ENCODE assay signal across 8 mouse cellular contexts in the genomic region with DNA sequence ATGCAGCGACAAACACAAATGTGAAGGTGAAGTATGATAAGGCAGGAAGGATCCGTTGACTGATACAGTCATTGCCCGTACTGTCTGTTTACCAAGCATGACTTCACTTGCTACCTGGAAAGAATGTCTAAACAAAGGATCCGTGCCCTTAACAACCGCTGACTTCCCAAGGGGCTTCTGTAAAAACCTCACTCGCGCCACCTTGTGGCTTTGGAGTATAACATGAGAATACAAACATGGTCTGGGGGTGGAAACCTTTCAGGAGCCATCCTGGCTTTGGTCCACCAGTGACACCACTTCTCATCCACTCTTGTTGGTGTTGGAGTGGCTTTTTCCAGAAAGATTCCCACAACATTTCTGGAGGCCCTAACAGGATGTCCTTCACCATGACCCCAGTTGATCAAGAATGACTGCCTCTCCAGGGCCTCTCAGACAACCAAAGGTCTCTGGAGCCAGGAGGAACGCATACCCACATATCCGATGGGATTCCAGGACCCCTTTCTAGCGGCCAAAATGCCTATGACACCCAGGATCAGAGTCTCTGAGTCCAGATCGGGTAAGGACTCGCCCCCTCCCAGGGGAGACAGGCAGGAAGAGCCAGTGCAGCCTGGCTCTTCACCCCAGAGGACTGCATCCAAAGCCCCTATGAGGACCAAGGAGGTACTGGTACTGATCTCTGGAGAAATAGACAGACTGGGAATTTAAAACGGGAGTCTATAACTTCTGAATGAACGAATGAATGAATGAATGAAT. TPM values are rescaled to one million over a fixed set of nuclear protein-coding genes. Genes with fewer than 3 reads are reported as not detected.
DNase-seq lines count a peak whose midpoint lies in the region; ATAC-seq and TF ChIP-seq lines count a peak whose summit lies in the region.

No protein-coding gene starts in this region.

- peak; percentile 47 for DNase-seq in G1E (ENCODE audit: low spot score)
- peak; percentile 88 for DNase-seq in brain, embryonic 14.5 days (ENCODE audit: low read depth)
- peak; percentile 82 to 83 for DNase-seq in heart, postnatal 36 days
- DNase-seq in layer of hippocampus, postnatal 10 days (ENCODE audit: low spot score in 2 of 2), result peak; percentile 78 to 85
- peak; percentile 69 to 80 for DNase-seq in lung, postnatal 4 days
- peak; percentile 90 for DNase-seq in retina, postnatal 1 day
- peak; percentile 44 to 76 for DNase-seq in urinary bladder, postnatal 4 days (ENCODE audit: low spot score in 2 of 2)

- no peaks in the 10 kb centered on the region for H3K9me3 ChIP-seq in G1E (replicated peaks)
- H3K9me3 ChIP-seq in forebrain, embryonic 15.5 days, result no peaks in the 10 kb centered on the region

- peaks cover 11% of the 10 kb centered on the region for H3K27me3 ChIP-seq in G1E (ENCODE audit: insufficient read depth, low read length)
- H3K27me3 ChIP-seq in forebrain, embryonic 15.5 days, result no peaks in the 10 kb centered on the region

- no peak for TF ChIP-seq POLR2A in brain, embryonic 14.5 days (IDR thresholded peaks at IDR 0.05; ENCODE audit: borderline replicate concordance, extremely low read depth, insufficient read depth, insufficient read length, poor library complexity, severe bottlenecking)

- no peak for ATAC-seq in G1E (ENCODE audit: extremely low read depth, insufficient number of reproducible peaks, low FRiP score, poor library complexity, severe bottlenecking)
- peak; percentile 51 for ATAC-seq in forebrain, embryonic 15.5 days (replicated peaks)

- H3K4me3 ChIP-seq in G1E (ENCODE audit: low read depth, low read length), result no peak overlapping the region; the same call in 1 of the 2 replicates
- no peak overlapping the region for H3K4me3 ChIP-seq in forebrain, embryonic 15.5 days

- peak; percentile 30; the same call in 1 of the 2 replicates for TF ChIP-seq CTCF in G1E (IDR thresholded peaks at IDR 0.05; ENCODE audit: low read depth, low read length)
- TF ChIP-seq CTCF in brain, embryonic 14.5 days (IDR thresholded peaks at IDR 0.05; ENCODE audit: borderline replicate concordance, extremely low read depth, insufficient read depth, insufficient read length), result peak; percentile 76

- 31% methylated on average over 14 of the region's 14 CpGs for WGBS in forebrain, embryonic 15.5 days

- H3K9ac ChIP-seq in forebrain, embryonic 15.5 days (replicated peaks), result no peak overlapping the region; the same call in 1 of the 2 replicates

- intact Hi-C loops in heart, postnatal 36 days (cut with DNase I), result loop anchor here (1.0 to 2.0 kb wide), 2 partner anchors 30 to 100 kb away; no protein-coding TSS in a partner anchor

- peaks cover 13% of the 10 kb centered on the region for H3K4me1 ChIP-seq in G1E (ENCODE audit: insufficient read depth, low read depth, low read length)
- peaks cover 7% of the 10 kb centered on the region; the same call in 1 of the 2 replicates for H3K4me1 ChIP-seq in forebrain, embryonic 15.5 days

- peak overlapping the region; percentile 24; the same call in 1 of the 2 replicates for H3K4me2 ChIP-seq in forebrain, embryonic 15.5 days (replicated peaks)

- no peak overlapping the region for H3K27ac ChIP-seq in forebrain, embryonic 15.5 days (replicated peaks)

- no peaks in the 10 kb centered on the region for H3K36me3 ChIP-seq in G1E (replicated peaks)
- no peaks in the 10 kb centered on the region for H3K36me3 ChIP-seq in forebrain, embryonic 15.5 days

RNA-seq across cellular contexts. Expression of gene Ceacam9, which starts 7.0 kb away (rescaled TPM):
- not detected in 2 replicates for total RNA-seq in G1E (2014; fragmentation: Nextera tagmentation)
- 0.06 and 0.49 TPM in 2 replicates for total RNA-seq in G1E (2017)
- polyA plus RNA-seq in G1E (2012), result not detected in 2 replicates
- 0.48 TPM in 1 of 2 replicates, not detected in the other for polyA plus RNA-seq in brain, embryonic 14.5 days (2012; rRNA removed)
- 0.13 and 0.18 TPM in 2 replicates for polyA plus RNA-seq in forebrain, embryonic 15.5 days (2015; fragmentation: Nextera tagmentation; extraction: Ambion mirVana)
- total RNA-seq in heart, postnatal 36 days (2021), result not detected
- not detected for total RNA-seq in layer of hippocampus, postnatal 10 days (2021)

RNA-seq across cellular contexts. Expression of gene Ap2s1, which starts 9.4 kb away (rescaled TPM):
- 67.8 and 71.1 TPM in 2 replicates for total RNA-seq in G1E (2014; fragmentation: Nextera tagmentation)
- total RNA-seq in G1E (2017), result 97.6 and 127 TPM in 2 replicates
- 373 and 405 TPM in 2 replicates for polyA plus RNA-seq in G1E (2012)
- polyA plus RNA-seq in brain, embryonic 14.5 days (2012; rRNA removed), result 455 and 489 TPM in 2 replicates
- polyA plus RNA-seq in forebrain, embryonic 15.5 days (2015; fragmentation: Nextera tagmentation; extraction: Ambion mirVana), result 395 and 401 TPM in 2 replicates
- 10 to 100 TPM; 80.0 to 81.8 TPM for total RNA-seq in heart, postnatal 36 days (2021)
- 100 to 1,000 TPM; 348 to 366 TPM for total RNA-seq in layer of hippocampus, postnatal 10 days (2021)

RNA-seq across cellular contexts. Expression of gene Slc1a5, which starts 52.4 kb away (rescaled TPM):
- total RNA-seq in G1E (2014; fragmentation: Nextera tagmentation) (18.8 and 61.2 TPM in 2 replicates), G1E (2017) (5.9 and 7.1 TPM in 2 replicates)
- polyA plus RNA-seq in G1E (2012), result 13.9 and 14.7 TPM in 2 replicates
- polyA plus RNA-seq in brain, embryonic 14.5 days (2012; rRNA removed), result 18.7 and 32.3 TPM in 2 replicates
- polyA plus RNA-seq in forebrain, embryonic 15.5 days (2015; fragmentation: Nextera tagmentation; extraction: Ambion mirVana), result 10.0 and 13.6 TPM in 2 replicates
- 10 to 100 TPM; 21.3 to 22.8 TPM for total RNA-seq in heart, postnatal 36 days (2021)
- total RNA-seq in layer of hippocampus, postnatal 10 days (2021), result 1 to 10 TPM; 4.0 to 4.6 TPM

RNA-seq across cellular contexts. Expression of gene Ceacam15, which starts 53.3 kb away (rescaled TPM):
- total RNA-seq in G1E (2014; fragmentation: Nextera tagmentation) (not detected in 2 replicates), G1E (2017) (0.27 TPM in 1 of 2 replicates, not detected in the other)
- polyA plus RNA-seq in G1E (2012), result not detected in 2 replicates
- not detected in 2 replicates for polyA plus RNA-seq in brain, embryonic 14.5 days (2012; rRNA removed)
- not detected in 2 replicates for polyA plus RNA-seq in forebrain, embryonic 15.5 days (2015; fragmentation: Nextera tagmentation; extraction: Ambion mirVana)
- total RNA-seq in heart, postnatal 36 days (2021), result not detected
- not detected for total RNA-seq in layer of hippocampus, postnatal 10 days (2021)
